ENCODE assay signal across 37 mouse cellular contexts in genomic region chr17:45617655-45618054, GRCm38 (mm10). TPM values are rescaled to one million over a fixed set of nuclear protein-coding genes. Genes with fewer than 3 reads are reported as not detected.
"Had no signal": no experiment of that assay in that cellular context is flagged by ENCODE, and none has a peak within 500 bp of the region (broad histone marks: within the 10 kb centered on the region; RNA-seq: fewer than 3 reads in every experiment).

No protein-coding gene starts in this region.

- H3K27ac ChIP-seq: heart, embryonic 10.5 days; hindbrain, embryonic 10.5 days; hindbrain, embryonic 12.5 days; hindbrain, embryonic 15.5 days; hindbrain, postnatal 0 days; kidney, postnatal 0 days; left cerebral cortex, adult 2 months; limb, embryonic 10.5 days; limb, embryonic 12.5 days; liver, embryonic 13.5 days had no signal

- H3K36me3 ChIP-seq: heart, embryonic 10.5 days; heart, embryonic 12.5 days; hindbrain, embryonic 10.5 days; hindbrain, embryonic 12.5 days; hindbrain, embryonic 15.5 days; kidney, embryonic 15.5 days; limb, embryonic 10.5 days; limb, embryonic 12.5 days; liver, embryonic 13.5 days had no signal

- DNase-seq: gastrocnemius, postnatal 10 days; gastrocnemius, postnatal 25 days; heart, adult 18-20 months; heart, postnatal 10 days; heart, postnatal 4 days; kidney, adult 11 months; kidney, adult 2 months; kidney, adult 9 months; kidney, postnatal 14 days; kidney, postnatal 36 days; layer of hippocampus, adult 9-11 months; liver; liver, embryonic 13.5 days had no signal

- H3K4me3 ChIP-seq: heart, embryonic 10.5 days; heart, embryonic 12.5 days; hindbrain, embryonic 10.5 days; hindbrain, embryonic 12.5 days; hindbrain, embryonic 15.5 days; kidney, embryonic 15.5 days; left cerebral cortex, adult 2 months; limb, embryonic 10.5 days; limb, embryonic 12.5 days; liver, embryonic 13.5 days had no signal

- H3K27me3 ChIP-seq: heart, embryonic 12.5 days; hindbrain, embryonic 15.5 days; kidney, embryonic 15.5 days; limb, embryonic 12.5 days; liver, embryonic 13.5 days had no signal

- ATAC-seq: hindbrain, postnatal 0 days; intestine, embryonic 16.5 days had no signal

- H3K4me2 ChIP-seq: heart, embryonic 12.5 days; hindbrain, embryonic 12.5 days; hindbrain, embryonic 15.5 days; kidney, embryonic 15.5 days; limb, embryonic 12.5 days; liver, embryonic 11.5 days; liver, embryonic 13.5 days had no signal

- H3K9me3 ChIP-seq: heart, embryonic 10.5 days; heart, embryonic 12.5 days; hindbrain, embryonic 10.5 days; hindbrain, embryonic 12.5 days; hindbrain, embryonic 15.5 days; kidney, embryonic 15.5 days; limb, embryonic 10.5 days; limb, embryonic 12.5 days; liver, embryonic 13.5 days had no signal

- H3K9ac ChIP-seq: heart, embryonic 12.5 days; hindbrain, embryonic 12.5 days; hindbrain, embryonic 15.5 days; kidney, embryonic 15.5 days; limb, embryonic 12.5 days; liver, embryonic 13.5 days had no signal

RNA-seq across cellular contexts. Expression of gene Mymx, which starts 15.8 kb away (rescaled TPM):
- total RNA-seq: gastrocnemius, adult 18-20 months; granulocyte monocyte progenitor cell, adult 5-6 weeks; heart, adult 18-20 months; heart, adult 8-10 months; heart, postnatal 10 days; heart, postnatal 25 days; heart, postnatal 4 days; hindbrain, postnatal 0 days; layer of hippocampus, adult 18-20 months; layer of hippocampus, adult 8-10 months; layer of hippocampus, postnatal 14 days; left cerebral cortex, adult 2 months; left cerebral cortex, postnatal 14 days; left cerebral cortex, postnatal 36 days had no signal
- polyA plus RNA-seq: heart, embryonic 14.5 days; hindbrain, embryonic 10.5 days; hindbrain, embryonic 15.5 days; hindbrain, postnatal 0 days; intestine, embryonic 14.5 days had no signal

RNA-seq across cellular contexts. Expression of gene Capn11, which starts 41.5 kb away (rescaled TPM):
- total RNA-seq: granulocyte monocyte progenitor cell, adult 5-6 weeks; heart, postnatal 10 days; heart, postnatal 25 days had no signal
- polyA plus RNA-seq: intestine, embryonic 14.5 days; kidney, postnatal 0 days had no signal
